Mouse (Mus musculus) embryonic fibroblast, embryonic 13.5 days (primary cell): Measurements from ENCODE around the gene Rpl21. TPM values are rescaled to one million over a fixed set of nuclear protein-coding genes. Genes with fewer than 3 reads are reported as not detected.

Experiments used
- H3K27ac ChIP-seq: 2 replicates; pipeline ENCODE4 v1.5.1; 2012; ENCODE audit warnings: low read length, control low read depth, inconsistent platforms; ENCODE audit not compliant: insufficient read depth
- H3K4me1 ChIP-seq: 2 replicates; pipeline ENCODE4 v1.6.1; 2011; ENCODE audit warnings: low read length; ENCODE audit not compliant: control insufficient read depth, insufficient read depth
- H3K4me3 ChIP-seq: 2 replicates; pipeline ENCODE4 v1.5.1; 2011; ENCODE audit warnings: mild to moderate bottlenecking, control low read depth, low read length; ENCODE audit not compliant: insufficient read depth
- CTCF ChIP-seq: IDR thresholded peaks from 2 replicates; pipeline ENCODE4 v1.5.1; 2011; ENCODE audit warnings: mild to moderate bottlenecking, control low read depth, low read length, moderate library complexity, borderline replicate concordance; ENCODE audit not compliant: insufficient read depth
- POLR2A ChIP-seq: IDR thresholded peaks from 2 replicates; pipeline ENCODE4 v1.6.1; 2011; ENCODE audit warnings: low read depth, mild to moderate bottlenecking, control low read depth, low read length, moderate library complexity
- polyA plus RNA-seq: library from polyadenylated mRNA; stranded (reverse); fragments of >200 nt; gene quantifications from 2 replicates; pipeline ENCODE4 v1.2.4, GENCODE M21; 2011; ENCODE audit warnings: low read depth; ENCODE audit not compliant: missing spikeins, insufficient read length

Gene Rpl21
- 87.4 and 122 TPM in 2 replicates for polyA plus RNA-seq

DNA sequence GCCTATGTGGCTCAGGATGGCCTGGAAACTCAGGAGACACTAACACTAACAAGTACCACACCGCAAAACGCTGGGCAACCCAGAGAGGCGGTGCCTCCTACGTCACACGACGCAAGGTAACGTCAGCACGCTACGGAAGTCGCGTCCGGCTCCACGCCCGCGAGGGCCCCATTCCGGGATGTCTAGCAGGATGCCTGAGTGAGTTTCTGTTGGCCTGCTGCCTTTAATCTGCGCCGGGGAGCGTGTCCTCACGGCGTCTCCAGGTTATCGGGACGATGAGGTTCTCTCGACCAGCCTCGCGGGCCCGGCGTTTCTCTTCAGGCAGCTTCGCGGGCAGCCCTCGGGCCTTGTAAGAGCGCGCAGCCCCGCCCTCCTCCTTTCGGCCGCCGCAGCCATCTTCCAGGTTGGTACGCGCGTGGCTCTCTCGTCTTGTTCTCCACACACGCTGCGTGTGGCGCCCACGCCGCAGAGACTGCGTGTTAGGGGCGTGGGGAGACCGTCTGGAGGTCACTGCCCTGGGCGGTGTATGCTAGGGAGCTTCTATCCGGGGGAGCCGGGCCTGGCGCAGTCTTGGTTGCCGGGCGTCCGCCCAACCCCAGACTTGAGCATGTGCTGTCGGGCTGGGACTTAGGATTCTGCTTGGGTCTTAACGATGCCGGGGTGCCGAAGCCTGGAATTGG is at the start of gene Rpl21:
Gene Rpl21 (plus strand): TSS at position 122 of the 680 bp plus-strand sequence.
- Histone ChIP-seq H3K4me1 (no peaks in the 10 kb centered on the region), H3K4me3 (peak within 1 kb of the TSS; percentile 99), H3K27ac (peak within 1 kb of the TSS; percentile 68)
- TF ChIP-seq CTCF (no peak), POLR2A (peak; percentile 95)

GRCm38 (mm10) chr5:146783300-146783699 is 49.4 kb upstream of the Rpl21 start:
- Histone ChIP-seq H3K27ac (no peak overlapping the region), H3K4me1 (0 out of 2 replicates have a peak, but pooled peaks cover 9% of the 10 kb centered on the region), H3K4me3 (no peak overlapping the region)
- TF ChIP-seq CTCF, result no peak
- TF ChIP-seq POLR2A, result no peak

DNA sequence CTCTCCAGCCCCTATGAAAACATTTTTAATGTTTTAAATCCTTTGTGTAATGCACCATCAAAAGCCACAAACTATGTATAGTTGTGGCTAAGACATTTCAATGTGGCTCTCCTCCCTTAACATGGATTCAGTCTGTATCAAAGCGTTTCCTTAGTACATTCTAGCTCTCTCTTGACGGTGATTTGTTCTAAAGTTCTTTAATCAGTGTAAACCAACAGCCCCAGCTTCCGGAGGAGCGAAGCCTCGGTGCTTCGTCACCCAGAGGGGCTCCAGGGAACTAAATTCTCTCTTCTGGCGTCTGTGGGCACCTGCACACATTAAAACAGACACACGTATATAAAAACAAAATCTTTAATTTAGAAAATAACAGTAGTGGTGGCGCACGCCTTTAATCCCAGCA is 48.8 kb upstream of the Rpl21 start:
- no peak for TF ChIP-seq POLR2A
- no peak for TF ChIP-seq CTCF
- 0 out of 2 replicates have a peak, but pooled peaks cover 9% of the 10 kb centered on the region for H3K4me1 ChIP-seq
- H3K27ac ChIP-seq, result no peak overlapping the region
- H3K4me3 ChIP-seq, result no peak overlapping the region

DNA sequence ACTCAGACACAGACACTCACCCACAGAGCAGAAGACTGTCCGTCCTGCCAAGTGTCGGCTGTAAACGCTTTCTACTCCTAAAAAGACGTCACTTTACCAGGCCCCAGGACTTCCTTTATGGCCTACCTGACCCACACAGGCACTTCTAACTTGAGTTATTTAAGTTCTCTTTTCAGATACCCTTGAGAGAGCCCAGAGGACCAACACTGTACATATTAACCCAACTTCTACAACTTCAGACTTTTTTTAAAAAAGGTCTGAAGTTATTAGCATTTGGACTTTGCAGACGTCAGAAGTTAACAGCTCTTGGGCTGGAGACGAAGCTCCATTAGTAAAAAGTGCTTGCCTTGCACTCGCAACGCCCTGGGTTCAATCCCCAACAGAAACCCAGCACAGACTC is 46.6 kb upstream of the Rpl21 start:
- Histone ChIP-seq H3K4me1 (0 out of 2 replicates have a peak, but pooled peaks cover 6% of the 10 kb centered on the region), H3K4me3 (no peak overlapping the region), H3K27ac (no peak overlapping the region)
- TF ChIP-seq POLR2A (no peak), CTCF (no peak)

DNA sequence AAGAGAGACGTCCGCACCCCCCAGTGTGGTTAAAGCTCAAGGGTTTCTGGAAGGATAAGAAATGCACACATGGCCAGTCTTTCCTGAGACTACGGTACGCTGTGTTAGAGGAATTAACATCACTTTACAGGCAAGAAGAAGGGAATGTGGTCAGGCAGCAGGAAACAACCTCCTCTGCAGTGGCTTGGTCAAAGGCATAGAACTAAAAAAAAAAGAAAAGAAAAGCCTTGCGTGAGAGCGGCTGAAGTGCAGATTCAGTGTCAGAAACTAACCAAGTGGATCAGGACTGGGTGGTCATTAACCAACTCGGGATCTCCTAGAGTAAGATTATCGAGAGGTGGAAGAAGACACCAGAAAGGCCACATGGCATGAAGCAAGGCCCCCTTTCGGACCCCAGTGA is 43.3 kb upstream of the Rpl21 start:
- Histone ChIP-seq H3K27ac (no peak overlapping the region), H3K4me1 (peaks cover 15% of the 10 kb centered on the region), H3K4me3 (no peak overlapping the region)
- no peak for TF ChIP-seq POLR2A
- no peak for TF ChIP-seq CTCF

DNA sequence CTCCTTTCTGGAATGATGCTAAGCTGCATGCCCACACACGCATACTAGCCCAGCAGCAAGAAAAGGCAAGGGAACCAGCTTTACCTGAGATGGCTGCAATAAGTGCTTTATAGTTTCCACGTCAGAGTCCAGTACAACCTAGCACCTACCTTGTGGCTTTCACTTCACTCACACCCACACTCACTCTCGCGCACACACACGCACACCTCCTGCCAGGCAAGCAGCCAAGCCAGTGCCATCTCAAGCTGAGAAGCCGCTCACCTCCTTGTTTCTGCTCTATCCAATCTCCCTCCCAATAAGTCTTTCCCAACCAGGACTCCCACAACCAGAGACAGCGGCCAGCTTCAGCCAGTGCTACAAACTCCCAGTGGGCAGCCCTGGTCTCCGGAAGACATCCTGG is 41.7 kb upstream of the Rpl21 start:
- no peak overlapping the region for H3K4me3 ChIP-seq

DNA sequence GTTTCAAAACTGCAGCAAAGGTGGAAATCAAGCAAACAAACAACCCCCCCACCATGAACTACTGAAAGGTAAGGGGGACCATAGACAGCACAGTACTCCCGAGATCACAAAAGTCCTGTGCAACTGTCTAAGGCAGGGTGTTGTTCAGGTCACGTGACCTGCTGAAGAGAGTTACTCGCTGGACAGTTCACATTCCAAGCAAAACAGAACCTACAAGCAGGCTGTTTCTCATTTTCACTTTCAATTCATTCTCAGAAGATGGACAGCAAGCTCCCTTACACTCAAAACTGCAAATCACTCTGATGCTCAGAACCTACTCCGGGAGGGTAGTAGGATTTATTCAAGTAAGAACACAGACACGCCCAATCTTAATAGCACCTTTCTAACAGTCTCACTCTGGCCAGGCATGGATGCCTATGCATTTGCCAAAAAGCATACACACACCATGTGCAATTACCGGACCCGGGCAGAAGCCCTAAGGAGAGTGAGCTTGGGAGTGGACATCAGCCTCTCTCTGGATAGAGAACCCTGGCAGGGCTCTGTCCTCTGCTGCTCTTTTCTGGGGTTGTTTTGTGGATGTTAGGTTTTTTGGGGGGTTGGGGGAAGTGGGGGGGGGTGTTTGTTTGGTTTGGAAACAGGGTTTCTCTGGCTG is 40.4 kb upstream of the Rpl21 start:
- Histone ChIP-seq H3K4me1 (peaks cover 15% of the 10 kb centered on the region), H3K27ac (no peak overlapping the region), H3K4me3 (0 out of 2 replicates have a peak overlapping the region, but pooled peaks have one; percentile 1)
- no peak for TF ChIP-seq POLR2A
- TF ChIP-seq CTCF, result no peak

More for the DNA sequence above, 41.7 kb upstream of the Rpl21 start:
- H3K27ac ChIP-seq, result no peak overlapping the region
- no peak for TF ChIP-seq POLR2A
- no peak for TF ChIP-seq CTCF
- peaks cover 15% of the 10 kb centered on the region for H3K4me1 ChIP-seq

DNA sequence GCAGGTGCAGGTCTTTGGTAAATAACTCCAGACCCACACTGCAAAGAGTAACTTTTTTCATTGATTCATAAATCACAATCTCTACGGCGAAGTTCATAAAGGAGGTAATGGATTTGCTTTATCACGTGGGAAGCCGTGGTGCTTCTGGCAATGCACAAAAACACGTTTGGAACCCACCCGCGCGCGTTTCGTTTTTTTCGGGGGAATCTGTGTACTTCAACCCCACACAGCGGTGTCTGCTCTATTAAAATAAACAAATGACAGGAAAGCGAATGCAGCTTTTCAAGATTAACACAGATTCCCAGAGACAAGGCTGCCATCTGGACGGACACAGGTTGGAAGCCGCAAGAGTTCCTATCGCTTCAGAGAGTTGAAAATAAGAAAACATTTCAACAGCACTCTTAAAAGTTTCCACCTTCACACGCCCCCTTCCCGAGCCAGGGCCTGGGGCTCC is 39.0 kb upstream of the Rpl21 start:
- TF ChIP-seq CTCF, result no peak
- no peak for TF ChIP-seq POLR2A
- Histone ChIP-seq H3K4me1 (peaks cover 15% of the 10 kb centered on the region), H3K4me3 (peak overlapping the region; percentile 94), H3K27ac (no peak overlapping the region)

GRCm38 (mm10) chr5:146794084-146794852 is 38.4 kb upstream of the Rpl21 start:
- peaks cover 15% of the 10 kb centered on the region for H3K4me1 ChIP-seq
- H3K27ac ChIP-seq, result peak overlapping the region; percentile 65
- H3K4me3 ChIP-seq, result peak overlapping the region; percentile 94
- TF ChIP-seq POLR2A, result peak; percentile 52; the same call in 1 of the 2 replicates
- no peak for TF ChIP-seq CTCF

- peak within 1 kb of the TSS; percentile 94 for H3K4me3 ChIP-seq
- peaks cover 15% of the 10 kb centered on the region for H3K4me1 ChIP-seq
- peak within 1 kb of the TSS; percentile 65 for H3K27ac ChIP-seq
- 0 out of 2 replicates have a peak, but pooled peaks have one; percentile 33 for TF ChIP-seq POLR2A
- no peak for TF ChIP-seq CTCF
Observed at GRCm38 (mm10) chr5:146794853-146795252, 37.8 kb upstream of the Rpl21 start, which contains the start of gene Usp12. TSS of gene Usp12 (minus strand) at chr5:146795006.
